Mouse (Mus musculus): ENCODE data around the gene Msrb3. TPM values are rescaled to one million over a fixed set of nuclear protein-coding genes. Genes with fewer than 3 reads are reported as not detected.

The Msrb3 gene
- polyA plus RNA-seq, 2 experiments: 0.60 to 1.5 TPM

DNA sequence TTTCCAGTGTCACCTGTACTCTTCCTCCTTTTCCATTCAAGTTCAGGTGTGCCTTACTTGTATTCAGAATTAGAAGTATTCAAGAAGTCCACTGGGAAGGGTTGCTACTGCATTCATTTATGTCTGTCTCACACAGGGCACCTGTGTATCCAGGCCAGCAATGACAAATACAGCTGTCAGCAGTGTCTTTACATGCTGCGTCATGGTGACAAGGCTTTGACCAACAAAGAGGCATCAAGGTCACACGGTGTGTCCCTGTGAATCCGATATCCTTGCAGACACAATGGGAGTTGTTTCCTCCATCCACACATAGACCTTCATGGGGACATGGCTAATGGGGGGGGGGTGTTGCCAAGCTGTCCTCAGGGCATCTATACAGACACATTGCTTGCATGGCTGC, 121.4 kb downstream of the Msrb3 start:
- Histone ChIP-seq H3K4me1 (replicated peaks; ENCODE audit: control insufficient read depth in 2 of 2, insufficient read depth in 2 of 2, low read length in 1 of 2) (no peaks in the 10 kb centered on the region), H3K36me3 (replicated peaks; ENCODE audit: control insufficient read depth, insufficient read depth, low read depth) (no peaks in the 10 kb centered on the region), H3K9me3 (ENCODE audit: control insufficient read depth, low read length) (no peaks in the 10 kb centered on the region), H3K27ac (no peak overlapping the region), H3K9ac (replicated peaks) (no peak overlapping the region), H3K4me3 (ENCODE audit: insufficient read depth in 1 of 2, low read depth in 2 of 2, low read length in 2 of 2) (no peak overlapping the region), H3K4me2 (ENCODE audit: low read depth) (no peak overlapping the region), H3K27me3 (ENCODE audit: control insufficient read depth, insufficient read depth, low read length) (no peaks in the 10 kb centered on the region)
- whole genome bisulfite sequencing (ENCODE audit: insufficient replicate concordance): 71% methylated on average over 3 of the region's 3 CpGs
- DNase-seq (ENCODE audit: low read depth in 3 of 3, low spot score in 3 of 3) (no peak), ATAC-seq (ENCODE audit: insufficient read depth) (no peak)
- TF ChIP-seq CTCF (IDR thresholded peaks at IDR 0.05; ENCODE audit: low read depth) (no peak), EP300 (IDR thresholded peaks at IDR 0.05; ENCODE audit: low read depth) (no peak)

DNA sequence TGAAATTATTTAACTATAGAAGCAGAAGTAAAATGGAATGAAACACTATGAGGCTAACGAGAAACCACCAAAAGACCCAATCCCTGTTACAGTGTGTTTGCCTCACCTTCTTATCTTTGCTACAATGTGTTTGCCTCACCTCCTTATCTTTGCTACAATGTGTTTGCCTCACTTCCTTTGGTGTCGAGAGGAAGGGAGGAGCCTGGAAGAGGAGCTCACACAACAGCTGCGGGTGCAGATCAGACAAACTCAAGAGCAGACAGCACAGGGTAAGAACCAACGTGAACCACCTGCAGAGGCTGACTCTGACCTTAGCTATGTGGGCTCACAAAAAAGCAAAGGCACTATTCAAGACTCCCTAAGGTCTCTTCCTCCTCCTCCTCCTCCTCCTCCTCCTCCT, 123.5 kb downstream of the Msrb3 start:
- TF ChIP-seq CTCF (IDR thresholded peaks at IDR 0.05; ENCODE audit: low read depth): no peak
- TF ChIP-seq EP300 (IDR thresholded peaks at IDR 0.05; ENCODE audit: low read depth): no peak
- H3K9ac ChIP-seq (replicated peaks): no peak overlapping the region
- no peak overlapping the region for H3K4me3 ChIP-seq (ENCODE audit: insufficient read depth in 1 of 2, low read depth in 2 of 2, low read length in 2 of 2)
- ATAC-seq (ENCODE audit: insufficient read depth) (peak; percentile 62; the same call in 1 of the 2 replicates), DNase-seq (ENCODE audit: low read depth in 3 of 3, low spot score in 3 of 3) (peak in 2 of 3 experiments; percentile 7 to 16)
- no peaks in the 10 kb centered on the region for H3K4me1 ChIP-seq (replicated peaks; ENCODE audit: control insufficient read depth in 2 of 2, insufficient read depth in 2 of 2, low read length in 1 of 2)
- no peak overlapping the region for H3K27ac ChIP-seq
- H3K36me3 ChIP-seq (replicated peaks; ENCODE audit: control insufficient read depth, insufficient read depth, low read depth): no peaks in the 10 kb centered on the region
- H3K27me3 ChIP-seq (ENCODE audit: control insufficient read depth, insufficient read depth, low read length): no peaks in the 10 kb centered on the region
- H3K4me2 ChIP-seq (ENCODE audit: low read depth): no peak overlapping the region
- no peaks in the 10 kb centered on the region for H3K9me3 ChIP-seq (ENCODE audit: control insufficient read depth, low read length)
- WGBS (ENCODE audit: insufficient replicate concordance): 9% methylated on average over 4 of the region's 4 CpGs

DNA sequence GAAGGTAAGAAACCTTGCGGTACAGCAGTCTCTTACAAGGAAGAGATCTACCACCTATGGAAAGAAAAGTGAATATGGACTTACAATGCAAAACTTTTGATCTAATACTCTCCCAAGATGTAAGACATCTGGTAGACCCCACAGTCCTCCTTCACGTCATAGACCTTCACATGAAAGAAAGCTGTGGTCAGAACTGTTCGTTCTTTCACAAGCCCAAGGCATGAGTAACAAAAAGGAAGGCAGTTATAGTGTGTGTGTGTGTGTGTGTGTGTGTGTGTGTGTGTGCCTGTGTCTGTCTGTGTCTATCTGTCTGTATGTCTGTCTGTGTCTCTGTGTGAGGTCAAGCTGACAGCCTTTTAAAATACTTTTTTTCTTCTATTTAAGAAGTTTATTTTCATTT, 131.5 kb downstream of the Msrb3 start:
- DNase-seq (ENCODE audit: low read depth in 3 of 3, low spot score in 3 of 3) (no peak), ATAC-seq (ENCODE audit: insufficient read depth) (no peak)
- H3K36me3 ChIP-seq (replicated peaks; ENCODE audit: control insufficient read depth, insufficient read depth, low read depth): no peaks in the 10 kb centered on the region
- no peak overlapping the region for H3K9ac ChIP-seq (replicated peaks)
- no peaks in the 10 kb centered on the region for H3K27me3 ChIP-seq (ENCODE audit: control insufficient read depth, insufficient read depth, low read length)
- H3K4me2 ChIP-seq (ENCODE audit: low read depth): no peak overlapping the region
- no peak overlapping the region for H3K27ac ChIP-seq
- no peaks in the 10 kb centered on the region for H3K9me3 ChIP-seq (ENCODE audit: control insufficient read depth, low read length)
- 55% methylated on average over 3 of the region's 3 CpGs for WGBS (ENCODE audit: insufficient replicate concordance)
- no peaks in the 10 kb centered on the region for H3K4me1 ChIP-seq (replicated peaks; ENCODE audit: control insufficient read depth in 2 of 2, insufficient read depth in 2 of 2, low read length in 1 of 2)
- H3K4me3 ChIP-seq (ENCODE audit: insufficient read depth in 1 of 2, low read depth in 2 of 2, low read length in 2 of 2): no peak overlapping the region
- TF ChIP-seq EP300 (IDR thresholded peaks at IDR 0.05; ENCODE audit: low read depth) (no peak), CTCF (IDR thresholded peaks at IDR 0.05; ENCODE audit: low read depth) (no peak)

DNA sequence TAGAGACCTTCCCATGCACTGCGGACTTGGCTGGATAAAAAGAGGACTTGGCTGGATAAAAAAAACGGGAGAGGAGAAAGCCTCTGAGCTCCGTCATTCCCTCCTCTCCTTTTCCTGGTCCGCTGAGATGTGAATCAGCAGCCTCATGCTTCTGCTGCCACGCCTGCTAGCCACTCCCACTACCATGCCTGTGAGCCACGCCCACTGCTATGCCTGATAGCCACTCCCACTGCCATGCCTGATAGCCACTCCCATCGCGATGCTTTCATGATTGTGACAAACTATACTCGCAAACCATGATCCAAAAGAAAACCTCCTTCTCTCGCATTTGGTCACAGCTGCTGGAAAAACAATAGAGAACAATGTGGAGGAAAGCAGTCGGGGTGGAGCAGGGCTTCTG, 133.5 kb downstream of the Msrb3 start:
- no peak for ATAC-seq (ENCODE audit: insufficient read depth)
- H3K27ac ChIP-seq: no peak overlapping the region
- H3K36me3 ChIP-seq (replicated peaks; ENCODE audit: control insufficient read depth, insufficient read depth, low read depth): no peaks in the 10 kb centered on the region
- H3K9ac ChIP-seq (replicated peaks): no peak overlapping the region
- no peaks in the 10 kb centered on the region for H3K9me3 ChIP-seq (ENCODE audit: control insufficient read depth, low read length)
- no peak overlapping the region for H3K4me2 ChIP-seq (ENCODE audit: low read depth)
- H3K4me1 ChIP-seq (replicated peaks; ENCODE audit: control insufficient read depth in 2 of 2, insufficient read depth in 2 of 2, low read length in 1 of 2): no peaks in the 10 kb centered on the region
- 62% methylated on average over 11 of the region's 11 CpGs for WGBS (ENCODE audit: insufficient replicate concordance)
- H3K27me3 ChIP-seq (ENCODE audit: control insufficient read depth, insufficient read depth, low read length): no peaks in the 10 kb centered on the region
- DNase-seq (ENCODE audit: low read depth in 3 of 3, low spot score in 3 of 3): no peak
- H3K4me3 ChIP-seq (ENCODE audit: insufficient read depth in 1 of 2, low read depth in 2 of 2, low read length in 2 of 2): no peak overlapping the region
- TF ChIP-seq CTCF (IDR thresholded peaks at IDR 0.05; ENCODE audit: low read depth) (no peak), EP300 (IDR thresholded peaks at IDR 0.05; ENCODE audit: low read depth) (no peak)

DNA sequence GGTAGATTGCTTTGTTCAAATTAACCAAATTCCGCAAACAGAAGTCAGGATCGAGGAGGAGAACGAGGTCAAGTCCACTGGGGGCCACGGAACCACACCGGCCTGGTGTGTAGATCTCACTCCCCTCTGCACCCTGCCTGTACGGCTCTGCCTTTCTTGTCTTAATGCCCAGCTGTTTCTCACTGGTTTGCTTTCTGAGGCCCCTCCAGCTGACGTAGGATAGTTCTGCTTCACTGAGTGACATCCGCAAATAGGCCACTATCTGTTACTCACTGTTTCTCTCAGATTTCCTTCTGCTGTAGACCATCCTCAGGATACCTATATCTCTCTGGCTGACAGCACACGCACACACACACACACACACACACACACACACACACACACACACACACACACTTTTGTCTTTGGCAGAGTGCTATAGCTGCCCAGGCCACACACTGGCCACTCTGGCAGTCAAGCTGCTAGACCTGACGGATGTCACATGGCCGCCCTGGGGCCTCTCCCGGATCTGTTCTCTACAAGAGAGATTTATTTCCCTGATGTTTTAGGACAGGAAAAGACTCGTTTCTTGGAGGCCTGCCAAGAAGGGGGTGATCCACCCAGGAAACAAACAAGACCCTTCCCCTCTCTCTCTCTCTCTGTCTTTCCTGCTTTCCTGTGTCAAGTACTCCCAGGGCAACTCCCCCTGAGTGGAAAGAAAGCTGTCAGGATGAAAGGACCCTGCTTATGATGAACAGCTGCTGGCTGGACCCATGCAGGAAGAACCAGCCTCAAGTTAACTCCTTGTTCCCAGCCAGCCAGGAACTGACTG, 135.0 kb downstream of the Msrb3 start:
- WGBS (ENCODE audit: insufficient replicate concordance): 47% methylated on average over 13 of the region's 13 CpGs
- H3K27ac ChIP-seq: no peak overlapping the region
- H3K27me3 ChIP-seq (ENCODE audit: control insufficient read depth, insufficient read depth, low read length): no peaks in the 10 kb centered on the region
- no peak for DNase-seq (ENCODE audit: low read depth in 3 of 3, low spot score in 3 of 3)
- no peaks in the 10 kb centered on the region for H3K4me1 ChIP-seq (replicated peaks; ENCODE audit: control insufficient read depth in 2 of 2, insufficient read depth in 2 of 2, low read length in 1 of 2)
- H3K36me3 ChIP-seq (replicated peaks; ENCODE audit: control insufficient read depth, insufficient read depth, low read depth): no peaks in the 10 kb centered on the region
- no peak overlapping the region for H3K4me3 ChIP-seq (ENCODE audit: insufficient read depth in 1 of 2, low read depth in 2 of 2, low read length in 2 of 2)
- H3K4me2 ChIP-seq (ENCODE audit: low read depth): no peak overlapping the region
- ATAC-seq (ENCODE audit: insufficient read depth): peak; percentile 37; the same call in 1 of the 2 replicates
- no peaks in the 10 kb centered on the region for H3K9me3 ChIP-seq (ENCODE audit: control insufficient read depth, low read length)
- H3K9ac ChIP-seq (replicated peaks): no peak overlapping the region
- TF ChIP-seq CTCF (IDR thresholded peaks at IDR 0.05; ENCODE audit: low read depth) (no peak), EP300 (IDR thresholded peaks at IDR 0.05; ENCODE audit: low read depth) (no peak)
